Mouse (Mus musculus) frontal cortex, postnatal 25 days (tissue): ENCODE measurements around the gene Itga4.

ENCODE experiments used
- DNase-seq, 2 experiments: peaks; one replicate each; pipeline ENCODE4 v3.0.0; 2022; ENCODE audit warnings: low spot score in 2 of 2

The Itga4 gene

GRCm38 (mm10) chr2:79255192-79256000 is at the start of gene Itga4:
Gene Itga4, plus strand, starts transcription at chr2:79255426.
- DNase-seq: peak; percentile 55 to 56

- no peak for DNase-seq
Measured at GRCm38 (mm10) chr2:79206191-79206755, 49.0 kb upstream of the Itga4 start.

- no peak for DNase-seq
Measured at GRCm38 (mm10) chr2:79214982-79215381, 40.2 kb upstream of the Itga4 start.

GRCm38 (mm10) chr2:79215479-79215878 is 39.7 kb upstream of the Itga4 start:
- no peak for DNase-seq

GRCm38 (mm10) chr2:79224714-79225426 is 30.4 kb upstream of the Itga4 start:
- DNase-seq: no peak

- no peak for DNase-seq
Measured at GRCm38 (mm10) chr2:79227805-79228241, 27.4 kb upstream of the Itga4 start.

- no peak for DNase-seq
Measured at GRCm38 (mm10) chr2:79231056-79231949, 23.9 kb upstream of the Itga4 start.

GRCm38 (mm10) chr2:79235767-79236487 is 19.3 kb upstream of the Itga4 start:
- no peak for DNase-seq

- no peak for DNase-seq
Measured at GRCm38 (mm10) chr2:79237216-79237615, 18.0 kb upstream of the Itga4 start.

- no peak for DNase-seq
Measured at GRCm38 (mm10) chr2:79244276-79244675, 10.9 kb upstream of the Itga4 start.

- no peak for DNase-seq
Measured at GRCm38 (mm10) chr2:79244743-79245142, 10.5 kb upstream of the Itga4 start.

GRCm38 (mm10) chr2:79248283-79248682 is 6.9 kb upstream of the Itga4 start:
- no peak for DNase-seq

GRCm38 (mm10) chr2:79250510-79250909 is 4.7 kb upstream of the Itga4 start:
- DNase-seq: no peak

- DNase-seq: no peak
Measured at GRCm38 (mm10) chr2:79253754-79254197, 1.4 kb upstream of the Itga4 start.

- no peak for DNase-seq
Measured at GRCm38 (mm10) chr2:79254588-79255191, 536 bp upstream of the Itga4 start.

- no peak for DNase-seq
Measured at GRCm38 (mm10) chr2:79256001-79256339, 744 bp downstream of the Itga4 start.

- no peak for DNase-seq
Measured at GRCm38 (mm10) chr2:79256376-79256775, 1.1 kb downstream of the Itga4 start.

GRCm38 (mm10) chr2:79256880-79257279 is 1.7 kb downstream of the Itga4 start:
- DNase-seq: no peak

- no peak for DNase-seq
Measured at GRCm38 (mm10) chr2:79257411-79257810, 2.2 kb downstream of the Itga4 start.

- DNase-seq: no peak
Measured at GRCm38 (mm10) chr2:79259326-79259725, 4.1 kb downstream of the Itga4 start.

GRCm38 (mm10) chr2:79265665-79266064 is 10.4 kb downstream of the Itga4 start:
- DNase-seq: peak; percentile 38 to 44
